Mouse (Mus musculus) right cerebral cortex, postnatal 25 days (tissue): Measurements from ENCODE around the gene Pimreg.
A peak's percentile ranks its signal among the peaks of the same experiment; 100 is the strongest.

Source experiments
- DNase-seq: peaks from one replicate; pipeline ENCODE4 v3.0.0; 2022

The Pimreg gene

DNA sequence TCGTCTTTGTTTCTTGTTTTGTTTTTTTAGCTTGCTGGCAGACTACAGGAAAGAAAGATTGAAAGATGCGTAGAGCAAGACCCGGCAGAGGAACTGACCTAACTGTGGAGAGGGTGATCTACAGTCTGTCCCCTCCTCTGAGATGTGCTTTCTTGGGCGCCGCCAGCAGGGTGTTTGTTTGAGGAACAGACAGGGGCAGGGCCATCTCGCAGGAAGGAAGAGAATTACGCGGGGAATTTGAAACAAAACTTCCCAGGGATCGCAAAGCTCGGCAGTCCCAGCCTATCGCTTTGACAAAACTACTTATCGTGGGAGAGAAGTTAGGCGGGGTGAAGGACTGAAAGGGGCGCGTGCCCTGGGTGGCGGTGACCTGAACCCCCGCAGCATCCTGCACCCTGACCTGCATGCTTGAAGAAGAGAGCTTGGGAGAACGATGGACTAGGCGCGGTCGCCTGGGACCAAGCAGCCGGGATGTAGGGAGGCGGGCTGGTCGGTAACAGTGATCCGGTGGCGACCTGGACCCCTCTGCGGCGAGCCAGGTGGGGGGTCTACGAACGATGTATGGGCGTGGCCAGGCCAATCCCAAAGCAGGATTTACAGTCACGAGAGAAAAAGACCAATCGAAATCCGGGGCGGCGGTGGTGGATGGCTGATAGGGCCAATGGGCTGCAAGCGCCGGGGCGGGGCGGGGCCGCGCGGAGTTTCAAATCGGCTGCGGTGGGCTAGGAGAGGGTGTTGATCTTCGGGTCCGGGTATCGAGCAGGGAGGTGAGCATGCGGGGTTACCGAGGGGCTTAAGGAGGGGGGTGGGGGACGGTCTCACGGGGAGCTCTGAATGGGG, at the start of gene Pimreg:
Gene Pimreg, plus strand, starts transcription at position 265 of the 840 bp plus-strand sequence.
- peak; percentile 80 for DNase-seq

DNA sequence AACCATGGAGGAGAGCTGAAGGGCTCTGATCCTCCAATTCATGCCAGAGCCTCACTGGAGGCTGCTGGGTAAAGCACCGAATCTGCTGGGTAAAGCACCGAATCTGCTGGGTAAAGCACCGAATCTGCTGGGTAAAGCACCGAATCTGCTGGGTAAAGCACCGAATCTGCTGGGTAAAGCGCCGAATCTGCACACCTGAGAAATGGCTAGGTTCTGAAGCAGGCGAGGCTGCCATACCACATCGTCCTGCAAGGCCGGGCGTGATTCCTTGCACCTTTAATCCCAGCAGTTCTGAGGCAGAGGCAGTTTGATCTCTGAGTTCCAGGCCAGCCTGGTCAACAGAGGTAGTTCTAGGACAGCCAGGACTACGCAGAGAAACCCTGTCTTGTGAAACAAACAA, 49.4 kb upstream of the Pimreg start:
- DNase-seq: no peak

DNA sequence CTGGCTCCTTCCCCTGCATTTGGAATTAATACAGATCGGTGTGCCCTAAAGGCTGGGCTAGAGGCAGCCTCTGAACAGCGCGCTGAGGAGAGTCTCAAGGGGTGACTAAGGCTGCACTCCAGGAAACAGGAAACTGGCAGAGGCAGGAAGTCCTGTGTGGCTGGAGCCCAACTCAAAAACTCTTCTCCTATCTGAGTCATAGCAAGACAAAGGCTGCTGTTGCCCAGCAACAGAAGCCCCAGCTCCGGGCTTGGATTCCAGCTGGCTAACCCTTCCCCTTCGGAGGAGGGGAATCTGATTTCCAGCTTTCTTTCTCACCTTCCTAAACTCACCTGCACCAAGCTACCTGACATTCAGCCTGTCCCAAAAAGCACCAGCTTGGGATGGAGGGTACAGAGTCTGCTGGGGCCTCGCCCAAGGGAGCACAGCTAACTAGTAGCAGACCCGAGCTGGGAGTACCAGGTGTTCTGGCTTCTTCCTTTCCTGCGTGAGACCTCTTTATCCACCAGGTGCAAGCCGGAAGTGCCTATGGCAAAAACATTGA, 45.8 kb upstream of the Pimreg start:
- DNase-seq: peak; percentile 59

DNA sequence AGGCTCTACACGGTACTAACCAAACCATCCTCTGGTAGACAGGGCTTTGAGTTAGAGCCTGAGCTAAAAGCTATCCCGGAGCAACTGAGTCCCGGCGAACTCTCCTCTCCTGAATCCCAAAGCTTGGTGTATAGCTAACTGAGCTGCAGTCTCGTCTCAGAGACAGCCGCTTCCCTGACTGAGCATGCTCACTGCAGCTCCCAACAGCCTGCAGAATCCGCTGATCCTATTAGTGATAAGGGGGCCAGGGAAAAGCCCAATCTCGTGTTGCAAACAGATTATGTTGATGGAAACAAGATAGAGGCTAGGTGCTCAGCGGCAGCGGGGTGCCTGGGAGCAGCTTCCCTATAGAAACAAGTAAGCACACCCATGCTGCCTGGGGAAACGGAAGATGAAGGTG, 45.0 kb upstream of the Pimreg start:
- DNase-seq: no peak

DNA sequence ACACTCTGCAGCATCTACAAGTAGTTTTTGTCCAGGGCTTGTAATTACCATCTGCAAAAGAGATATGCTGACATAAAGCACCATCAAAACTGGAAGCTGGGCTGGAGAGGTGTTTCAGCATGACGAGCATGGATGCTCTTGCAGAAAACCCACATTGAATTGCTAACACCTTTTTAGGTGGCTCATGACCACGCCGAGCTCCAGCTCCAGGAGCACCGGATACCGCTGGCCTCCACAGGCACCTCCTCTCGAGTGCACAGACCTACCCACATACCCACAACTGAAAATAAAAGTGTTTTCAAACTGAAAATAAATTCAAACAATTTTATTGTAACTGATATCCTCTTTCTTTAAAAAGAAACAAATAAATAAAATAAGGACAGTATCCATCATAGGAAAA, 41.6 kb upstream of the Pimreg start:
- no peak for DNase-seq

DNA sequence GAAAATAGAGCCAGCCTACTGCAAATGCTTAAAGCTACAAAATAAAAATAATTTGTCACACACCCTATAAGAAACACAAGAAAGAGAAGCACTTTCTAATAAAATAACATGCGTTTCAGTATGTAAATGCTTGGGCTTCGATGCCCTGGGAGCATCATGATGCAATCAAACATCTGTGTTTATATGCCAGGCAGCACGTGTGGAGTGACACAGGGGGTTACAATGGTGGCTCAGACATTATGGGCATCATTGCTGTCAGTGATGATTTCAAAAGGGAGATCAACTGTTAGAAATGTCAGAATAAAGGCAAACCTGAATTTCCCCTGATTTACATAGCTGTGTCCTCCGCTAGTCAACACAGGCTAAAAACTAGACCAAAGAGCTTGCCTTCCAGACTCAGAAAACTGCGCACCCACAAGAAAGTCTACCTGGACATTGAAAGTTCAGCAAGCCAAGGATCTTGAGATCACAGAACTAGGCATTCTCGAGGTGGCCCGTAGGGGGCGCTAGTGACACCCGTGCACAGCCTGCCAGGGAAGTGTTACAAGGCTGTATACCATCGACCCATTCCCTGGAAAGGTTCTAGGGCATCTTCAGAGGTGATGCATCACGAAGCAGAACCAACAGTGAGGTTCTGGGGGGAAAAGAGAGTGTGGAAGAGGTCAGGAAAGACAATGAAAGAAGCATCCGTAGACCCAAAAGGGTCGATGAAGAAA, 39.5 kb upstream of the Pimreg start:
- DNase-seq: no peak

DNA sequence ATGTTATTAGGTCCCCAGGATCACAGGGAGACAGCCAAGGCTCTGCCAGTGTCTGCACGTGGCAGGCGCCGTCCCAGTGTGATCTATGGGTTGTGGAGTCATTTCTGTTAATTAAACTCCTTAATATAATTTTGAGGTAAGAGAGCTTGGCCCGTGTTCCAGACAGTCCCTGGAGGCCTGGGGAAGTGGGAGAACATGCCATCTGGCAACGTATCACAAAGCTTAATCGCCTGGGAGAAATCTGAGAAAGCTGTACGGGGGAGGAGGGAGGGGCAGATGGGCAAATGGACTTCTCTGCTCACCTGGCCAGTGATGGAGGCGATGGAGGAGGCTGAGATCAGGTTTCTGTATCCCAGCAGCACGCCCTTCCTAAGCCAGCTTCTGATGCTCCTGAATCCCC, 38.7 kb upstream of the Pimreg start:
- no peak for DNase-seq

DNA sequence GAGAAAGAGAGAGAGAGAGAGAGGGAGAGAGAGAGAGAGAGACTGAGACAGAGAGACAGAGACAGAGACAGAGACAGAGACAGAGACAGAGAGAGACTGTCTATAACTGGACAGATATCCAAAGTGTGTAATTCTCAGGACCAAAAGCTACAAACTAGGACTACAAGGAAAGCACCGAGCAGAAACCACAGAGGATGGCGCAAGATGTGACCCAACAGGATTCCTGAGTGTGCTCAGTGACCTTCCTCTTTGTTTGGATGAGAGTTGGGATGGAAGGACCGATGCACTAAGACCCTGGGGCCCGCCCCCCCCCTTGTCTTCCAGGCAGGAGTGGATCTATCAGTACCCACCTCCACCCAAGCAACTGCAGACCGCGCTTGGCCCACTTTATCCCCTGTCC, 36.3 kb upstream of the Pimreg start:
- no peak for DNase-seq

DNA sequence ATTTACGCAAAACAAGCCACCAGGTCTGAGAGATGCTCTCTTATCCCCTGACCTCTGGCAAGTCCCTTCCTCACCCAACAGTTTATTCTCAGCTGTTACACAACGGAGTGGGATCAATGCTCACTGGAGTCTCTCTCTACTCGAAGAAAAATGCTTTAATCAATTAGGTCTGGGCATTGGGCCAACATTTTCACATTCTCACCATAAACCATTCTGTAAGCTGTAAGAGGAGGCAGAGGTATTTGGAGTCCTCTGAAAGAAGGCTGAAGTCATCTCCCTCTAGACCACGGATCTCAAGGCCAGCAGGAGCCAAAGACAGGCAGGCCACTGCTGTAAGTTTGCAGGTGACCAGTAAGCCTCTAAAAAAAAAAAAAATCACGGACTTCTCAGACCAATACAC, 31.5 kb upstream of the Pimreg start:
- no peak for DNase-seq

DNA sequence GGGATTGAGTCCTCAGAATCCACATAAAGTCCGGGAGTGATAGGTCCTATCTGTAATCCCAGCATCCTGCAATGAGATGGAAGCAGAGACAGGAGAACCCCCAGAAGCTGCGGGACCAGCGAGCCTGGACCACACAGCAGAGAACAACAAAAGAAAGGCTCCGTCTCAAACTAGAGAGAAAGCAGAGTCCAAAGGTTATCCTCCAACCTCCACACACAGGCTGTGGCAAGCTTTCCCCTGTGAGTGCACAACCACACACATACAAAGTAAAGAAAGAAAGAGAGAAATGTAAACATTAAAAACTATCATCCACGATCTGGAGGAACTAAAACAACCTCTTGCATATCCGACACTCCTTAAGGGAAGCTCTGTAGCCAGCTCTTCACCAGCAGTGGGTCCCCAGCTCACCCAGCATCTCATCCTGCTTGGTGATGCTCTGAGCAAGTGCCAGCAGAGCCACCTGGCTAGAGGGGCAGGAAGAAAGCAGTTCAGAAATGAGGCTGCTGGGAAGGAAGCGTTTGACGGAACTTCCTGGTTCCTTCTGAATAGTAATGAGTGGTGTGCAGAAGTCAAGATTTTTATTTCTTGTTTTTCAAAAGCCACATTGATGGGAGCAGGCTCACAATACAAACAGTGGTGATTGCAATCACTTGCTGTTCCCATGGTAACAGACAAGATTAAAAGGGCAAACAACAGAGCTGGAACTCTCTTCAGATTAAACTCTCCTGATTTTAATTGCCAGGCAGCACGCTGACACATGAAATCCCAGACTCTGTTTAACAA, 30.7 kb upstream of the Pimreg start:
- no peak for DNase-seq

DNA sequence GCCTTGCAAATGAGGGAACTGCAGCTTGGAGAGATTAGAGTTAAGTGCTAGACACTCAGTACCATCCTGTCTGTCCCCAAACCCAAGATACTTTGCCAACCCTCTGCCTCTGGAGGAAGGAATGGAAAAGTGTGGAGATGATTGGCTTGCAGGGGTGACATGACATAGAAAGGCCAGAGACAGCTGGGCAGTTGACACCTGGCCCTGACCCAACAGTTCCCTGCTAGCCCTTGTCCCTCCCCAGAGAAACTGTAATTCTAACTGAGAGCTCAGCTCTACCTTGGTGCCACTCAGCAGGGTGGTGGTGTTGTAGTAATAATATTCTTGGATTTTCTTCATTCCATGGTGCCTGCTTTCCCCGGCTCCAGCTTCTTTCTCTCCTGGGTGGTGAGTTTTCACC, 29.9 kb upstream of the Pimreg start:
- no peak for DNase-seq

DNA sequence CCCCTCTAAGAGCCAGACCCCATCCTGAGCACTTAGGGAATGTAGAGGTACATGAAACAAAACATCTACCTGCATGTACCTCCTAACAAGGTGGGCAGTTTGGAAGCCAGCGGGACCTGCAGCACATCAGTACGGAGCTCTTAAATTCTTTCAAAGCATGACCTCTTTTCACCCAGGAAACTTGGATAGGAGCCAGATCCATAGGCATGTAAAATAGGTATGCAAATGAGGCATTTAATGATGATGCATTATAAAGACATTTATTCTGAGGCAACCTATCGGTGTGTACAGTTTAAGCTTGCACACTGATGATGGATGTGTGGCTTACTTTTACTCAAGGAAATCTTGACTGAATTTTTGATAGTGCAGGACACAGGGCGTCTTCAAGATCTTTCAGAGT, 27.2 kb upstream of the Pimreg start:
- DNase-seq: no peak

DNA sequence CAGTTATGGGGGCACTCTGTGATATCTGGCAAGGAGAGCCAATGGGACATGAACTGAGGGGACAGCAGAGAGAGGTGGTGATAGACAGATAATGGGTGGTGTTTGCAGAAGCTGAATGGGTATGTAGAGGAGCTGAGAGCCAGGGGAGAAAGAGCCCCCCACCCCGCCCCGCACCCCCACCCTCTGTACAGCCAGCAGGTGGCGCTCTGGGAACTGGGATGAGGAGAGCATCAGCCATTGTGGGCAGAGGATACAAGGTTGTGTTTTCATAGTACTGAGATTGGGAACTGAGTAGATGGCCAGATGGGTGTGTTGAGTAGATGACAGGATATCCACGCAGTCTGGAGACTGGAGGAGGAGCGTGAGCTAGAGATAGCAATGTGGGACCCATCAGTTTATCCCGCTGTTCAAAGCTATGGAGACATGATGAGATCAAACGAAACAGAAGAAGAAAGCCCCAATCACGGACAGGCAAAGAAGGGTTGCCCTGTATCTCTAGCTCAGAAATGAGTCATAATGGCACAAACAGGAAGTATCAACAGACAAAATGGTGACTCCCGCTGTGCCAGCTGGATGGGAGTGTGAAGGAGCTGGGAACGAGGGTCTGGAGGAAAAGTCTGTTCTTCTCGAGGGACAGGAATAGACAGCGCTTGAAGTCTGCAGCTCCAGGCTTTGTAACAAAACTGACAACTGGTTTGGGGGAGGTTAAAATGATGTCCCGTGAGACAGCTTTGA, 25.1 kb upstream of the Pimreg start:
- DNase-seq: no peak

DNA sequence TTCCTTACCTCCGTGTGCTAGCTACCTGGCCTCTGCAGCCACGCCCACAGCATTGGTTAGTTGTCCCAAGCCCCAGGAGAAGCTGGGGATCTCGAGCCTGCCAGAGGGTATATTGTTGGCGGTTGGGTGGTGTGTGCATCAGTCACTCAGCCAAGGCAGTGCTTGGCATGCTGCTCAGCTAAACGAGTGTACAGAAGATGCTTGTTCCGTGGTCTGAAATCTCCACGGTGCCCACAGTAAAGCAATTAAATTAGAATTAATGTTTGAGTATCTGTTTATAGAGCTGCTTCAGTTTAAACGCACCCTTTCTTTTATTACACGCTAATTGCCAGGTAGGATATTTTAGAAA, 24.6 kb upstream of the Pimreg start:
- DNase-seq: no peak

DNA sequence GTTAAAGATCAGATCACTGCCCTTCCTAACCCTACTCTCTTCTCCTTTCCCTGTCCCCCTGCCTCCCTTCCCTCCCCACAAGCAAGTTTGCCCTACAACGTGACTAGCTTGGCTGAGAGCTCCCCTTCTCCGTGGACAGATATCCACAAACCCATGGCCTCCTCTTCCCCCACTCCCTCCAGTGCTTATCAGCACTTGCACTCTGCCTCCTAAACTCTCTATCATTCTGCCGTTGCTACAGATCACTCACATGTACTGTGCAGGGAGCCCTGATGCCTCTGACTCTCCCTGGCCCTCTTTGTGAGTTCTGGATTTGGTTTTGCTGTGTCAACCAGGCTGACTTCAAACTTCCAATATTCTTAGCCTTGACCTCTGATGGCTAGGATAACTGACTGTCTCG, 20.8 kb upstream of the Pimreg start:
- DNase-seq: no peak

DNA sequence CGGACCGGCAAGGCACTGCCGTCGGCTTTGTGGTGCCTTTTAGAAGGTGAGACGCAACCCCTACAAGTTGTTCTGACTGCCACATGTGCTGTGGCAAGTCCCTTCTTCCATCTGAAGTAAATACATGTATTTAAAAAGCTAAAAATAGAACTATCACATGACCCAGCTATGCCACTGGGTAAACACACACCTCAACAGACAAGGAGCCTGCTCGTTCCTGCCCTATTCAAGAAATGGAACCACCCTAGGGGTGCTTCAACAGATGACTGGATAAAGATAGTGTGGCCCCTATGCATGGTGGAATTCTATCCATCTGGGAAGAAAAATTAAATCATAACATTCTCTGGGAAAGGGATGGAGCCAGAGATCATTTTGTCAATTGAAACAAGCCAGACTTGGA, 19.0 kb upstream of the Pimreg start:
- no peak for DNase-seq

DNA sequence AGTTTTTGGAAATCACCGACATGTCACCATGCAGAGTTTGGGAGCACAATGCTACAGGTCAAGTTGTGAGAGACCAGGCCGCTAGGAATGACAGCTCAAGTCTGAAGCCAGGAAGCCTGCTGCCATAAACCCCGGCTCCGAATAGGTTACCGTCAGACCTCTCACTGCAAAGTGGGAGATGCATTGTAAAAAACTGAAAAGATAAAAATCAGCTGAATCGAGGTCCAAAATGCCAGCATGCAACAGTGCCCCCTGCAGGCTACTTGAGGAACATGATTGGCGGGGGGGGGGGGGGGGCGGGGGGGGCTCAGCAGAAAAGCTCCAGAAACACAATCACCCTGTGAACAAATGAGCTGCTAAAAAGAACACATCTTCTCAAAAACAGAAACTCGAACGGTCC, 18.3 kb upstream of the Pimreg start:
- DNase-seq: no peak

DNA sequence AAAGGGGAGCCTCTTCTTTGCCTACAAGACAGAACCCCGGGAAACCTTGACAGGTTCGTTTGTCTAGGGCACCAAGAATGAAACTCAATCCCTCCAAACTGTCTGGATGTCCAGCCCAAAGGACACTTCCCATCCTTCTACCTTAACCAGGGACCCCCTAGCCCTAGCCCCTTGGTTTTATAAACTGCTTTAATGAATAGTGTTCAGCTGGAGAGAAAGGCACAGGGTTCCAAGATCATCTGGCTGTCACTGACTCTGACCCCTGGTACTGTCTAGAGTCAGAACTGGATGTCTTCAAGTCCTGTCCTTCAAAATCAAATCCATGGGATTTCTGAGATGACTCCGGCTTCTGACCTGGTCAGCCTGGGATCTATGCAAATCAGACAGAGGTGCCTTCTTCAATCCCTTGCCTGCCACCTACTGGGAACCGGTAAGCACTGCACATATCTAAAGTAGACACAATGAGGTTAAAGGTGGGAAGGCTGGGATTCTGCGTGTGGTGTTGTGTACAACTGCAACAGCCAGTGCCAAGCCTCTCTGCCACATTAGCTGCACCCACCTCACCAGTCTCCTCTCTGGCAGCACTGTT, 17.5 kb upstream of the Pimreg start:
- peak; percentile 54 for DNase-seq

DNA sequence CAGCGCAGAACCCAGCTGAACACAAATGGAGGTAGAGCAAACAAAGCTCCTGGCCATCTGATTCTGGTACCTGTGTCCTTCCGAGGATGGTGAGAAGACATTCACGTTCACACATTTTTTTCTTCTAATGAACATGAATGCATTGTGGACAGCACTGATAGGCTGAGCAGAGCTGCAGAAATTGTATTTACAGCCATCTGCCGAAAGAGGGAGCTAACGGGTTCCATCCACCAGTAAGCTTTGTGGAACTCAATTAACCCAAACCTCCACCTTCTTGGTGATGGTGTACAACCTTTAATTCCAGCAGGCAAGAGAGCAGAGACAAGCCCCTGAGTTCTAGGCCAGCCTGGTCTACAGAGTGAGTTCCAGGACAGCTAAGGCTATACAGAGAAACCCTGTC, 16.0 kb upstream of the Pimreg start:
- DNase-seq: no peak

DNA sequence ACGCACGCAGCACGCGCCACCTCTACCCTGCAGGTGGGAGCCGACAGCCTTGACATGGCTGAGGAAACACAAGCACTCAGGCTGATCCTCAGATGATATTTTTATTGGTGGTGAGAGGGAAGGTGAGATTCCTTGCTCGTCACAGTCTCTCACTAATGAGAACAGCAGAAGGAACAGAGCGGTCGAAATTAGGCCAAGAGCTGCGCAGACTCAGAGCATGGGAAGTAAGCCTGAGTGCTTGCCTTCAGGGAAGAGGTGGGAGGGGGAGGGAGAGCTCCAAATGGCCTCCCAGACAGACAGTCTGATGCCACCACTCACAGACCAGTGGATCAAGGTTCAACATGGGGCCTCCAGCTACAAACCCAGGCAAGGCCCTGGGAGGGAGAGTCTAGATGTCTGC, 15.3 kb upstream of the Pimreg start:
- no peak for DNase-seq

DNA sequence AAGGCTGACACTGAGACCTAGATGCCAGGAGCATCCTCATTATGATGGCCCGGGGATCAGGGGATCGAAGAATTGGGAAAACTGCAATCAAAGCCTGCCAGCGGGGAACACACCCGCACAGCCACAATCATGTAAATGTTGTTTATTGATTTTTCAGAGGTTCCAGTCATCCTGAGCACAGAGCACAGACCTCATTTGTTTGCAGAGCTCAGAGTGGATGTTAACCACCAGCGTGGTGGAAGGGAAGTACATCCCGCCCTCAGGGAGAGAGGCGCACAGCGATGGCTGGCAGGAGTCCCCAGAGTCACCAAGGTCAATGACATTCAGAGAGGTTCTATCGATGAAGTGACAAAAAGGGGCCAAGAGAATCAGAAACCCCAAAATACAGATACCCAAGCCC, 14.0 kb upstream of the Pimreg start:
- DNase-seq: no peak

DNA sequence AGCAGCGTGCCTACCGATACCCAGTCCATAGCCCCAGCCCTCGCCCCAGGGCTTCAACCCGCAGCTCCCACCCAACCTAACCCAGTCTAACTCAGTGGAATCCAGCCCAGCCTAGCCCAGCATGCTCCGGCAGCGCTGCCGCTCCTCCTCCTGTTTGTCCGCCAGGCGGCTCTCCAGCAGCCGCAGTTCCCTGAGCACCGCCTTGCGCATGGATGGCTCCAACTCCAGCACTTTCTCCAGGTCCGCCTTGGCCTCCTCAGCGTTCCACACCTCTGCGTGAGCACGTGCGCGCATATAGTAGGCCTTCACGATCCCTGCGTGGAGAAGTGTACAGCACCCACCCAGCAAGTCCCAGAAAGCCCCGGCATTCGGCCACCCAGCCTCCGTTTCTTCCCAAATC, 12.7 kb upstream of the Pimreg start:
- no peak for DNase-seq

DNA sequence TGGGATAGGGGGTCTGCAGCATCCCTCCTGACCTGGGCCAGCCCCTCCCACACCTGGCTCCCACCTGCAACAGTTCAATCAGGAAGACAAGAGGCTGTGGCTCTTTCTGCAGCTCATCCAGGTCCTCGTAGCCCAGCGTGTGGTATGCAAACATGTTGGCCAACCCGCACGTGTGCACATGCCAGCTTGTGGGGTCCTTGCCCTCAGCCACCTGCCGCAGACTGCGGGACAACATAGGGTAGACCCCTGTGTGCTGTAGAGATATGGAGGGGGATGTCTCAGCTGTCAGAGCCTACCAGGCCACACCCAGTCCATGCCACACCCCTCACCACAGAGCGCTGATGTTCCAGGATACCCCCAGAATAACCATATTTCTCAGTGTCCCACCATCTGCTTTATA, 10.5 kb upstream of the Pimreg start:
- no peak for DNase-seq
